In genomic region chr12:59040851-59041250, GRCm38 (mm10) we compare ENCODE assay signal across 12 mouse cellular contexts. TPM values are rescaled to one million over a fixed set of nuclear protein-coding genes. Genes with fewer than 3 reads are reported as not detected.
DNase-seq lines count a peak whose midpoint lies in the region; ATAC-seq and TF ChIP-seq lines count a peak whose summit lies in the region.
"Had no signal": no experiment of that assay in that cellular context is flagged by ENCODE, and none has a peak within 500 bp of the region (broad histone marks: within the 10 kb centered on the region; RNA-seq: fewer than 3 reads in every experiment).

No protein-coding gene starts in this region.

- no peaks in the 10 kb centered on the region for H3K4me1 ChIP-seq in embryonic facial prominence, embryonic 12.5 days
- H3K4me1 ChIP-seq in embryonic facial prominence, embryonic 10.5 days, result 0 out of 2 replicates have a peak, but pooled peaks cover 4% of the 10 kb centered on the region
- H3K4me1 ChIP-seq in limb, embryonic 11.5 days (ENCODE audit: control insufficient read depth, insufficient read depth, low read length), result no peaks in the 10 kb centered on the region
- H3K4me1 ChIP-seq in limb, embryonic 10.5 days, result peaks cover 4% of the 10 kb centered on the region; the same call in 1 of the 2 replicates
- no peaks in the 10 kb centered on the region for H3K4me1 ChIP-seq in hindbrain, postnatal 0 days (ENCODE audit: insufficient read depth, low read length)
- 0 out of 2 replicates have a peak, but pooled peaks cover 3% of the 10 kb centered on the region for H3K4me1 ChIP-seq in midbrain, embryonic 12.5 days

- no peak overlapping the region for H3K4me3 ChIP-seq in embryonic facial prominence, embryonic 12.5 days
- H3K4me3 ChIP-seq in embryonic facial prominence, embryonic 10.5 days, result no peak overlapping the region
- no peak overlapping the region for H3K4me3 ChIP-seq in limb, embryonic 11.5 days (ENCODE audit: low read depth, low read length)
- no peak overlapping the region for H3K4me3 ChIP-seq in limb, embryonic 10.5 days
- no peak overlapping the region for H3K4me3 ChIP-seq in hindbrain, postnatal 0 days (ENCODE audit: low read length)
- no peak overlapping the region for H3K4me3 ChIP-seq in midbrain, embryonic 12.5 days

- no peak overlapping the region for H3K9ac ChIP-seq in embryonic facial prominence, embryonic 12.5 days
- H3K9ac ChIP-seq in limb, embryonic 11.5 days (ENCODE audit: low read length), result no peak overlapping the region
- H3K9ac ChIP-seq in hindbrain, postnatal 0 days (replicated peaks; ENCODE audit: low read length), result no peak overlapping the region
- no peak overlapping the region for H3K9ac ChIP-seq in midbrain, embryonic 12.5 days (replicated peaks)

- H3K27me3 ChIP-seq in embryonic facial prominence, embryonic 12.5 days, result no peaks in the 10 kb centered on the region
- no peaks in the 10 kb centered on the region for H3K27me3 ChIP-seq in embryonic facial prominence, embryonic 10.5 days (replicated peaks; ENCODE audit: low read depth, poor library complexity, severe bottlenecking)
- no peaks in the 10 kb centered on the region for H3K27me3 ChIP-seq in limb, embryonic 11.5 days (ENCODE audit: control insufficient read depth, insufficient read depth, low read length)
- H3K27me3 ChIP-seq in limb, embryonic 10.5 days (ENCODE audit: low read depth, poor library complexity, severe bottlenecking), result no peaks in the 10 kb centered on the region
- H3K27me3 ChIP-seq in hindbrain, postnatal 0 days (ENCODE audit: insufficient read depth, low read length), result no peaks in the 10 kb centered on the region
- no peaks in the 10 kb centered on the region for H3K27me3 ChIP-seq in midbrain, embryonic 12.5 days
- H3K27me3 ChIP-seq: megakaryocyte, embryonic 14.5 days had no signal

- no peaks in the 10 kb centered on the region for H3K9me3 ChIP-seq in embryonic facial prominence, embryonic 12.5 days
- H3K9me3 ChIP-seq in embryonic facial prominence, embryonic 10.5 days, result no peaks in the 10 kb centered on the region
- no peaks in the 10 kb centered on the region for H3K9me3 ChIP-seq in limb, embryonic 11.5 days (ENCODE audit: control insufficient read depth, low read length)
- no peaks in the 10 kb centered on the region for H3K9me3 ChIP-seq in limb, embryonic 10.5 days (replicated peaks)
- H3K9me3 ChIP-seq in hindbrain, postnatal 0 days (ENCODE audit: low read length), result no peaks in the 10 kb centered on the region
- no peaks in the 10 kb centered on the region for H3K9me3 ChIP-seq in midbrain, embryonic 12.5 days
- H3K9me3 ChIP-seq: megakaryocyte, embryonic 14.5 days had no signal

- no peak overlapping the region for H3K27ac ChIP-seq in embryonic facial prominence, embryonic 12.5 days
- no peak overlapping the region for H3K27ac ChIP-seq in embryonic facial prominence, embryonic 10.5 days (replicated peaks)
- H3K27ac ChIP-seq in limb, embryonic 11.5 days (replicated peaks; ENCODE audit: low read depth, low read length), result no peak overlapping the region
- H3K27ac ChIP-seq in limb, embryonic 10.5 days, result no peak overlapping the region
- no peak overlapping the region for H3K27ac ChIP-seq in hindbrain, postnatal 0 days
- peak overlapping the region; percentile 31; the same call in 1 of the 2 replicates for H3K27ac ChIP-seq in midbrain, embryonic 12.5 days (replicated peaks)

- WGBS in embryonic facial prominence, embryonic 12.5 days, result 21% methylated on average over 7 of the region's 7 CpGs
- WGBS in embryonic facial prominence, embryonic 10.5 days, result 23% methylated on average over 7 of the region's 7 CpGs
- WGBS in limb, embryonic 11.5 days, result 23% methylated on average over 7 of the region's 7 CpGs
- WGBS in limb, embryonic 10.5 days, result 30% methylated on average over 7 of the region's 7 CpGs
- WGBS in hindbrain, postnatal 0 days, result 37% methylated on average over 7 of the region's 7 CpGs
- 28% methylated on average over 7 of the region's 7 CpGs for WGBS in midbrain, embryonic 12.5 days

- H3K4me2 ChIP-seq in embryonic facial prominence, embryonic 12.5 days (replicated peaks), result no peak overlapping the region
- no peak overlapping the region for H3K4me2 ChIP-seq in limb, embryonic 11.5 days (ENCODE audit: low read depth, severe bottlenecking)
- no peak overlapping the region for H3K4me2 ChIP-seq in hindbrain, postnatal 0 days (ENCODE audit: low read depth, low read length)
- H3K4me2 ChIP-seq in midbrain, embryonic 12.5 days (replicated peaks), result no peak overlapping the region

- no peak for DNase-seq in embryonic facial prominence, embryonic 10.5 days (ENCODE audit: low spot score)
- peak; percentile 25 for DNase-seq in limb, embryonic 11.5 days (ENCODE audit: low spot score)
- no peak for DNase-seq in limb, embryonic 10.5 days (ENCODE audit: low spot score)
- no peak for DNase-seq in hindbrain, postnatal 0 days (ENCODE audit: low spot score)
- DNase-seq in urinary bladder, postnatal 10 days (ENCODE audit: low spot score), result no peak
- DNase-seq in left cerebral cortex, postnatal 4 days, result no peak
- DNase-seq: cerebellum, adult 18-20 months; kidney, adult 9 months; right cerebral cortex, adult 18-20 months had no signal

- ATAC-seq in embryonic facial prominence, embryonic 12.5 days (ENCODE audit: insufficient number of reproducible peaks, insufficient read depth, low FRiP score, low TSS enrichment), result 0 out of 2 replicates have a peak, but pooled peaks have one; percentile 60
- peak; percentile 71 for ATAC-seq in limb, embryonic 11.5 days (ENCODE audit: insufficient number of reproducible peaks, low FRiP score, low TSS enrichment, low read depth)
- peak; percentile 32; the same call in 1 of the 2 replicates for ATAC-seq in hindbrain, postnatal 0 days
- no peak for ATAC-seq in midbrain, embryonic 12.5 days (ENCODE audit: low FRiP score, low read depth)

- peaks cover 34% of the 10 kb centered on the region for H3K36me3 ChIP-seq in embryonic facial prominence, embryonic 12.5 days
- peaks cover 42% of the 10 kb centered on the region for H3K36me3 ChIP-seq in embryonic facial prominence, embryonic 10.5 days (replicated peaks)
- H3K36me3 ChIP-seq in limb, embryonic 11.5 days (ENCODE audit: control insufficient read depth, insufficient read depth, low read length), result peaks cover 4% of the 10 kb centered on the region; the same call in 1 of the 2 replicates
- peaks cover 40% of the 10 kb centered on the region for H3K36me3 ChIP-seq in limb, embryonic 10.5 days
- H3K36me3 ChIP-seq in hindbrain, postnatal 0 days (ENCODE audit: insufficient read depth, low read length), result peaks cover 31% of the 10 kb centered on the region; the same call in 1 of the 2 replicates
- peaks cover 35% of the 10 kb centered on the region for H3K36me3 ChIP-seq in midbrain, embryonic 12.5 days

- TF ChIP-seq CTCF in hindbrain, postnatal 0 days (IDR thresholded peaks at IDR 0.05; ENCODE audit: low read depth), result no peak

- intact Hi-C loops in left cerebral cortex, postnatal 4 days (cut with DNase I), result no loop called here

RNA-seq across cellular contexts. Expression of gene Trappc6b, which starts 20.4 kb away (rescaled TPM):
- 78.4 and 82.9 TPM in 2 replicates for polyA plus RNA-seq in embryonic facial prominence, embryonic 12.5 days (2016; fragmentation: Nextera tagmentation; extraction: Ambion mirVana)
- polyA plus RNA-seq in embryonic facial prominence, embryonic 10.5 days (2016; fragmentation: Nextera tagmentation; extraction: Ambion mirVana), result 67.6 and 69.9 TPM in 2 replicates
- 49.8 and 56.9 TPM in 2 replicates for polyA plus RNA-seq in limb, embryonic 11.5 days (2014; fragmentation: Nextera tagmentation; extraction: Ambion mirVana)
- 61.6 and 74.4 TPM in 2 replicates for polyA plus RNA-seq in limb, embryonic 10.5 days (2016; fragmentation: Nextera tagmentation; extraction: Ambion mirVana)
- 40.9 and 43.1 TPM in 2 replicates for total RNA-seq in hindbrain, postnatal 0 days (2014; rRNA removed)
- 168 and 171 TPM in 2 replicates for polyA plus RNA-seq in hindbrain, postnatal 0 days (2015; fragmentation: Nextera tagmentation; extraction: Ambion mirVana)
- polyA plus RNA-seq in midbrain, embryonic 12.5 days (2016; fragmentation: Nextera tagmentation; extraction: Ambion mirVana), result 113 and 117 TPM in 2 replicates
- total RNA-seq in left cerebral cortex, postnatal 4 days (2021), result 10 to 100 TPM; 93.2 to 99.6 TPM

RNA-seq across cellular contexts. Expression of gene Pnn, which starts 25.8 kb away (rescaled TPM):
- 115 and 128 TPM in 2 replicates for polyA plus RNA-seq in embryonic facial prominence, embryonic 12.5 days (2016; fragmentation: Nextera tagmentation; extraction: Ambion mirVana)
- 114 and 121 TPM in 2 replicates for polyA plus RNA-seq in embryonic facial prominence, embryonic 10.5 days (2016; fragmentation: Nextera tagmentation; extraction: Ambion mirVana)
- polyA plus RNA-seq in limb, embryonic 11.5 days (2014; fragmentation: Nextera tagmentation; extraction: Ambion mirVana), result 118 and 132 TPM in 2 replicates
- polyA plus RNA-seq in limb, embryonic 10.5 days (2016; fragmentation: Nextera tagmentation; extraction: Ambion mirVana), result 97.8 and 113 TPM in 2 replicates
- 11.9 and 13.6 TPM in 2 replicates for total RNA-seq in hindbrain, postnatal 0 days (2014; rRNA removed)
- 82.3 and 93.9 TPM in 2 replicates for polyA plus RNA-seq in hindbrain, postnatal 0 days (2015; fragmentation: Nextera tagmentation; extraction: Ambion mirVana)
- polyA plus RNA-seq in midbrain, embryonic 12.5 days (2016; fragmentation: Nextera tagmentation; extraction: Ambion mirVana), result 109 and 122 TPM in 2 replicates
- 10 to 100 TPM; 59.9 to 65.4 TPM for total RNA-seq in left cerebral cortex, postnatal 4 days (2021)

RNA-seq across cellular contexts. Expression of gene Gemin2, which starts 27.7 kb away (rescaled TPM):
- polyA plus RNA-seq in embryonic facial prominence, embryonic 12.5 days (2016; fragmentation: Nextera tagmentation; extraction: Ambion mirVana), result 34.2 and 36.6 TPM in 2 replicates
- 41.8 and 43.7 TPM in 2 replicates for polyA plus RNA-seq in embryonic facial prominence, embryonic 10.5 days (2016; fragmentation: Nextera tagmentation; extraction: Ambion mirVana)
- polyA plus RNA-seq in limb, embryonic 11.5 days (2014; fragmentation: Nextera tagmentation; extraction: Ambion mirVana), result 39.8 and 40.2 TPM in 2 replicates
- polyA plus RNA-seq in limb, embryonic 10.5 days (2016; fragmentation: Nextera tagmentation; extraction: Ambion mirVana), result 47.9 and 56.6 TPM in 2 replicates
- total RNA-seq in hindbrain, postnatal 0 days (2014; rRNA removed), result 3.9 and 6.2 TPM in 2 replicates
- 12.0 and 13.1 TPM in 2 replicates for polyA plus RNA-seq in hindbrain, postnatal 0 days (2015; fragmentation: Nextera tagmentation; extraction: Ambion mirVana)
- polyA plus RNA-seq in midbrain, embryonic 12.5 days (2016; fragmentation: Nextera tagmentation; extraction: Ambion mirVana), result 24.9 and 26.4 TPM in 2 replicates
- 1 to 10 TPM; 6.5 to 7.0 TPM for total RNA-seq in left cerebral cortex, postnatal 4 days (2021)

RNA-seq across cellular contexts. Expression of gene Sec23a, which starts 29.0 kb away (rescaled TPM):
- 90.9 and 97.6 TPM in 2 replicates for polyA plus RNA-seq in embryonic facial prominence, embryonic 12.5 days (2016; fragmentation: Nextera tagmentation; extraction: Ambion mirVana)
- polyA plus RNA-seq in embryonic facial prominence, embryonic 10.5 days (2016; fragmentation: Nextera tagmentation; extraction: Ambion mirVana), result 59.8 and 60.5 TPM in 2 replicates
- polyA plus RNA-seq in limb, embryonic 11.5 days (2014; fragmentation: Nextera tagmentation; extraction: Ambion mirVana), result 86.9 and 87.1 TPM in 2 replicates
- 50.4 and 74.2 TPM in 2 replicates for polyA plus RNA-seq in limb, embryonic 10.5 days (2016; fragmentation: Nextera tagmentation; extraction: Ambion mirVana)
- total RNA-seq in hindbrain, postnatal 0 days (2014; rRNA removed), result 120 and 124 TPM in 2 replicates
- polyA plus RNA-seq in hindbrain, postnatal 0 days (2015; fragmentation: Nextera tagmentation; extraction: Ambion mirVana), result 81.7 and 86.5 TPM in 2 replicates
- 94.6 and 96.5 TPM in 2 replicates for polyA plus RNA-seq in midbrain, embryonic 12.5 days (2016; fragmentation: Nextera tagmentation; extraction: Ambion mirVana)
- 100 to 1,000 TPM; 148 to 151 TPM for total RNA-seq in left cerebral cortex, postnatal 4 days (2021)

RNA-seq across cellular contexts. Expression of gene Mia2, which starts 54.7 kb away (rescaled TPM):
- polyA plus RNA-seq in embryonic facial prominence, embryonic 12.5 days (2016; fragmentation: Nextera tagmentation; extraction: Ambion mirVana), result 58.0 and 60.3 TPM in 2 replicates
- 45.2 and 47.0 TPM in 2 replicates for polyA plus RNA-seq in embryonic facial prominence, embryonic 10.5 days (2016; fragmentation: Nextera tagmentation; extraction: Ambion mirVana)
- 65.9 and 73.3 TPM in 2 replicates for polyA plus RNA-seq in limb, embryonic 11.5 days (2014; fragmentation: Nextera tagmentation; extraction: Ambion mirVana)
- polyA plus RNA-seq in limb, embryonic 10.5 days (2016; fragmentation: Nextera tagmentation; extraction: Ambion mirVana), result 48.6 and 56.4 TPM in 2 replicates
- 24.9 and 32.7 TPM in 2 replicates for total RNA-seq in hindbrain, postnatal 0 days (2014; rRNA removed)
- polyA plus RNA-seq in hindbrain, postnatal 0 days (2015; fragmentation: Nextera tagmentation; extraction: Ambion mirVana), result 38.2 and 45.8 TPM in 2 replicates
- polyA plus RNA-seq in midbrain, embryonic 12.5 days (2016; fragmentation: Nextera tagmentation; extraction: Ambion mirVana), result 47.8 and 52.2 TPM in 2 replicates
- total RNA-seq in left cerebral cortex, postnatal 4 days (2021), result 10 to 100 TPM; 32.1 to 33.1 TPM
